Mouse (Mus musculus): Measurements from ENCODE around the gene Nkx3-2.

The Nkx3-2 gene

GRCm38 (mm10) chr5:41762141-41762946, 2.0 kb downstream of the Nkx3-2 start:
- no peak for DNase-seq

GRCm38 (mm10) chr5:41761509-41762140, 2.7 kb downstream of the Nkx3-2 start:
- DNase-seq: no peak

DNA sequence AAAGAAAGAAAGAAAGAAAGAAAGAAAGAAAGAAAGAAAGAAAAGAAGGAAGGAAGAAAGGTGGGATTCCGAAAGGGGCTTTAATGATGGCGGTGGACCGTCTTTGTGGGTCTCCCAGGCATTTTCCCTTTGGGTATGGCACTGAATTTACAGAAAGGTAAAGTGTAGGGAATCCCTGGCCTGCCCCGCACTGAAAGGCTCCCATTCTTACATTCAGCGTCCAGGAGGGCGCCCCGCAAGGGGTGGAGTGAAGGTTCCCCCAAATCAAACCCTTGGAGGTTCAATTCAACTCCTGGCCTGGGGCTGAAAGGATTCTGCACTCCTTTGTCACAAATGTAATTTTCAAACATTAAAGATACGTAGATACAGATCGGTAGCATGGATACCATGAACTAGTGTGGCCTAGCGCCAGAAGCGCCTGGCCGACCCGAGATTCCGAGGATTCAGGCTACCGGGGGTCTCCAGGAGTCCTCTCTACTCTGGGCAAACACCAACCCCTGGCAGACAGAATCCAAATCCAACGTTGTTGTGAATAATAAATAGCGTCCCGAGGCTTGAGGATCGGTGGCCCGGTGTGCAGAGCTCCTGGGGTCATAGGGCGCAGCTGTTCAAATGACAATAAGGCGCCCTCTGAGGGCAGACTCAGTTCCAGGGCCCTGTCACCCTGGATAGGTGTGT, 3.3 kb downstream of the Nkx3-2 start:
- DNase-seq: no peak

GRCm38 (mm10) chr5:41760071-41760470, 4.2 kb downstream of the Nkx3-2 start:
- no peak for DNase-seq

GRCm38 (mm10) chr5:41758671-41759639, 5.3 kb downstream of the Nkx3-2 start:
- DNase-seq: no peak

GRCm38 (mm10) chr5:41757338-41757737, 7.0 kb downstream of the Nkx3-2 start:
- DNase-seq: no peak

DNA sequence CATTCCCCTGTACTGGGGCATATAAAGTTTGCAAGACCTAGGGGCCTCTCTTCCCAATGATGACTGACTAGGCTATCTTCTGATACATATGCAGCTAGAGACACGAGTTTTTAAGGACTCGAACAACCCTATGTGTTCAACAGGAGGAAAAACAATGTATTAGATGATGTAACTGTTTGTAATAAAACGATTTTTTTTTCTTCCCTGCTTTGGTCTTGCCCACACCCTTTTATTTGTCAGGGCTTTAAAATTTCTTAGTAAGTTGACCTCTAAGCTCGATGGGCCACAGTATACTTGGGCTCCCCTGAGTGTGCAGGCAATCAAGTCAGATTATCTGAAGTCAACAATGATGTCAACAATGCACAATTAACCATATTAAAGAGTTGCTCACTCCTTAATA, 7.9 kb downstream of the Nkx3-2 start:
- DNase-seq: no peak

GRCm38 (mm10) chr5:41755373-41755960, 8.8 kb downstream of the Nkx3-2 start:
- no peak for DNase-seq

GRCm38 (mm10) chr5:41754836-41755235, 9.5 kb downstream of the Nkx3-2 start:
- no peak for DNase-seq

DNA sequence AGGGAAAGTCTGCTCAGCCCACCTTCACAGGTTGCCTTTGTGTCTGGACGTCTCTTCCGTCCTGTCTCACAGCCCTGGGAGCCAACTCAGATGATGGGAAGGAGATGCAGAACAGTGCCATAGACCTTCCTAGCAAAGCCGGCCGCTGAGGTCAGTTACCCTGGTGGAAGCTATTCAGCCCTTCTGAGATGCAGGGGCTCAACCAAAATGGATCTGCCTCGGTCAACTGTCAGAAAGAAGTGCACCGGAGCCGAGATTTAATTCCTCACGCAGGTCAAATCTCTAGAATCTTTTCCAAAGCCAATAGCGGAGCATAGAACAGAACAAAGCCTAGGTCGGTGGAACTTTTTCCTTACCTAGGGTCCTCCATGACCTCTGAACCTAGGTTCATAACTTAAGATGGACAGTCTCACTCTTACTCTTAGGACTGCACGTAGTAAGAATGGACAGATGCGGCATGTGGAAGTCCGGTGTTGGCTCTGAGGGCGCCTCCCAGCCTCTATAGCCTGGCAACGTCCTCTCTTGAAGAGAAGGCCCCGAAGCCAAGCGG, 10.0 kb downstream of the Nkx3-2 start:
- no peak for DNase-seq

DNA sequence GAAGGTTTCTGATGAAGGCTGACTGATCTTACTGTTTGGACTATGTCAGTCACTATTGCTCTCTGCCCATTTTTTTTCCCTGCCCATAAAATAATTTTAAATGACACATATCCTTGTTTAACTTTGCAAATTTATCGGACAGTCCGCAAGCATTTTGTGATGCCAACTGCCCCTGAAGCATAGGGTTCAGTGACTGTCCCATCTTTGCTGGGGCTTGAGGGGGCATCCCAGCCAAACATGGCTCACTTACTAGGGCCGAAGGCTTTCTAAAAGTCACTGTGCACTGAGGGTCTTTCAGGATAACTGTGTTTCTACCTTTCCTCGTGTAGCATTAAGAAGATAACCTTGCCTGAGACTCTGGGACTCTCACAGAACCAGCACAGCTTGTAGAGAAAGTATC, 11.6 kb downstream of the Nkx3-2 start:
- DNase-seq: no peak

DNA sequence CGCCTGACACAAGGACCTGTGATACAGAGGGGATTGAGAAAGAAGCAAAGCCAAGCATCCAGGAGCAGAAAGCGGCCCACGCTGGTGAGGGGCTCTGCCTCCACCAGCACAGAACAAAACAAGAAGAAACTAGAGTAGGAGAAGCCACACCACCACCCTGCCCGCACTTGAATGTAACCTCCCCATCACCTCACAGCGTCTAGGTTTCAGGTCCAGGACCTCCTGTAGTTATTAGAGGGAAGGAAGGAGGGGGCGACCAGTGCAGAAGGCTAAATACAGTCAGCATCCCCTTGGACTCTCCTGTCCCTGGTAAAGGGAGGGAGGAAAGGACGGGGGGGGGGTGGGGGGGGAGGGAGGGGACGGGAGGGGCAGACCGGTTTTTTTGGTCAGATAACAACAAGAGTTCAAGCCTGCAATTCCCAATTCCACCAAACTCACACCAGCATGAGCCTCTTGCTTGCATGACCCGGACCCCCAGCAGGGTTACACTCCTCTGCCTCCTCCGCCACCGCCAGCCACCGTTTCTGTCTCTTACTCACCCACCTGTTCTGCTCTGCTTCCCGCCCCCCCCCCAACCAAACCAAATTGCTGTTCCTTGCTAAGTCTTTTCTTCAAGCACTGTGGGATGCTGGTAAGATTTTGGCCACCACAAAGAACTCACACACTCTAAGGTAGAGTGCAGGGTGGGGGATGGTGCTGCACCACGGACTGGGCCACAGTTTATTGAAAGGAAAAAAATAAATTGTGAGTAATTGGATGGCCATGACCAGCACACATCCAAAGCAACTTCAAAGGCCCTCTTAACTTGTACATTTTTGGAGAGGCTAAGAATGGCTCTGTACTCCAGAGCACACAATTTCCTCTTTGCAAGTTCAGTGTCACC, 19.2 kb downstream of the Nkx3-2 start:
- DNase-seq: no peak

- no peak for DNase-seq
Observed at GRCm38 (mm10) chr5:41744234-41744633, 20.1 kb downstream of the Nkx3-2 start.

DNA sequence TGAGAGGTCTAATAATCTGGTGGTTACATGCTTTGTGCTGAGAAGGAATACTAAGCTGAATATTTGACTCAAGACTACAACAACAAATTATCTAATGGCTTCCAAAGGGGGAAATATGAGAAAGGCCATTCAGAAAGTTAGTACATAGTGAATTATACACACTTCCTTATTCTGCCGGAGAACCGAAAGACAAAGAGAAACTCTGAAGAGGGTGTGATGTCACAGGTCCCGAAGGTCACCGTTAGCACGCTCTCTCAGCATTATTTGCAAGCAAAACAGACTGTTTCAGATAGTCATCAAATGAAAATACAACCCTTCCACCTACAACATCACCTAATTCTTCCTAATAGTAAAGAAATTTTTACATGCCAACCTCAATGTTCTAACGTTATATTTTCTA, 25.5 kb downstream of the Nkx3-2 start:
- no peak for DNase-seq

GRCm38 (mm10) chr5:41737039-41737438, 27.3 kb downstream of the Nkx3-2 start:
- DNase-seq: no peak

DNA sequence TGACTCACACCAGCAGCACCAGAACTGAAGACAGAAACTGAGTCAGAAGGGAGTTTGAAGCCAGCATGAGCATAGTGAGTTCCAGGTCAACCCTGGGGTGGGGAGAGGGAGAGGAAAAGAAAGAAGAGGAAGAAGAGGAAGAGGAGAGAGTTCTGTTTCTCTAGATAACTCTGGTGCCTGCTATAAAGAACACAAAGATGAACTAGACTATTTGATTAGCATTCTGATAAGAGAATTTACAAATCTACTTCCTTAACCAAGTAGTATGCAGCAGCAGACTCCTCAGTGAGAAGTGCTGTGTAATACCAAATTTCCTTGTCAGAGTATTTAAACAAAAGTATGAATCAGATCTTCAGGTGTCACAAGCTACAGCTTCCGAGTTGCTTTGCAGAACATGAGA, 37.3 kb downstream of the Nkx3-2 start:
- DNase-seq: no peak

DNA sequence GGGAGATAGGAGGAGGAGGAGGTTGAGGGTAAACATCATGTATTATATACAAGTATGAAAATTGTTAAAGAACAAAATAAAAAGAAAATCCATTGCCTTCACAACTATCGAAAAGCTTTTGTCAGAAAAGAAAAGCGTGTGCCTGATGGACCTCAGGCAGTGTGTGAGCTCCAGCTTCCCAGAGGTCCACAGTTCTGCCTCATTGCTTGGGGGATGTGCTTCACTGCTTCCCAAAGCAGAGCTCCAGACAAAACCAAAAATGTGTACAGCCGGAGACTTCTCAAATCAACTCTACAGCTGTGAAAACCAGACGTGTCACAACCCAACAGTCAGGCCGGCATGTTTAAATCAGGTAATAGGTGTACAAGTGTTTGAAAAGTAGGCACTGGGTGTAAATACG, 38.7 kb downstream of the Nkx3-2 start:
- DNase-seq: no peak
